Mouse (Mus musculus) limb, embryonic 12.5 days (tissue): Measurements from ENCODE around the gene Arhgdia. TPM values are rescaled to one million over a fixed set of nuclear protein-coding genes. Genes with fewer than 3 reads are reported as not detected.

Experiments
- ATAC-seq: fragments of 200-750 bp; cut with Nextera tagmentation; 2 replicates; pipeline ENCODE4 v1.8.0; 2017; ENCODE audit warnings: low read depth, moderate TSS enrichment; ENCODE audit not compliant: insufficient number of reproducible peaks, insufficient read depth, low FRiP score, low TSS enrichment
- H3K27ac ChIP-seq: fragments of 300-500 bp; sonication (generic); 2 replicates; pipeline ENCODE4 v1.5.1; 2016; ENCODE audit warnings: mild to moderate bottlenecking, moderate library complexity
- H3K27me3 ChIP-seq: fragments of 300-500 bp; sonication (generic); 2 replicates; pipeline ENCODE4 v1.6.1; 2016; ENCODE audit warnings: mild to moderate bottlenecking, moderate library complexity
- H3K36me3 ChIP-seq: fragments of 300-500 bp; sonication (generic); 2 replicates; pipeline ENCODE4 v1.6.1; 2016; ENCODE audit warnings: mild to moderate bottlenecking, moderate library complexity
- H3K4me1 ChIP-seq: fragments of 300-500 bp; sonication (generic); replicated peaks from 2 replicates; pipeline ENCODE4 v1.6.1; 2016
- H3K4me2 ChIP-seq: fragments of 300-500 bp; sonication (generic); 2 replicates; pipeline ENCODE4 v1.6.1; 2016; ENCODE audit warnings: mild to moderate bottlenecking, moderate library complexity
- H3K4me3 ChIP-seq: fragments of 300-500 bp; sonication (generic); replicated peaks from 2 replicates; pipeline ENCODE4 v1.5.1; 2016; ENCODE audit warnings: mild to moderate bottlenecking
- H3K9ac ChIP-seq: fragments of 300-500 bp; sonication (generic); replicated peaks from 2 replicates; pipeline ENCODE4 v1.6.1; 2016; ENCODE audit warnings: mild to moderate bottlenecking, moderate library complexity
- H3K9me3 ChIP-seq: fragments of 300-500 bp; sonication (generic); 2 replicates; pipeline ENCODE4 v1.6.1; 2016; ENCODE audit warnings: mild to moderate bottlenecking, moderate library complexity
- WGBS: fragments of 180-500 bp; shearing (Covaris S2); methylation state at CpG from one replicate; pipeline ENCODE4 v1.1.7; 2016; 5-methylcytosine and 5-hydroxymethylcytosine counted together
- polyA plus RNA-seq: library from polyadenylated mRNA; unstranded; fragments of >200 nt; fragmentation: Nextera tagmentation; extraction: Ambion mirVana; gene quantifications from 2 replicates; pipeline ENCODE4 v1.2.1, GENCODE M21; 2016

Gene Arhgdia
- polyA plus RNA-seq, 1 experiment from 2014 or later, result 484 TPM

DNA sequence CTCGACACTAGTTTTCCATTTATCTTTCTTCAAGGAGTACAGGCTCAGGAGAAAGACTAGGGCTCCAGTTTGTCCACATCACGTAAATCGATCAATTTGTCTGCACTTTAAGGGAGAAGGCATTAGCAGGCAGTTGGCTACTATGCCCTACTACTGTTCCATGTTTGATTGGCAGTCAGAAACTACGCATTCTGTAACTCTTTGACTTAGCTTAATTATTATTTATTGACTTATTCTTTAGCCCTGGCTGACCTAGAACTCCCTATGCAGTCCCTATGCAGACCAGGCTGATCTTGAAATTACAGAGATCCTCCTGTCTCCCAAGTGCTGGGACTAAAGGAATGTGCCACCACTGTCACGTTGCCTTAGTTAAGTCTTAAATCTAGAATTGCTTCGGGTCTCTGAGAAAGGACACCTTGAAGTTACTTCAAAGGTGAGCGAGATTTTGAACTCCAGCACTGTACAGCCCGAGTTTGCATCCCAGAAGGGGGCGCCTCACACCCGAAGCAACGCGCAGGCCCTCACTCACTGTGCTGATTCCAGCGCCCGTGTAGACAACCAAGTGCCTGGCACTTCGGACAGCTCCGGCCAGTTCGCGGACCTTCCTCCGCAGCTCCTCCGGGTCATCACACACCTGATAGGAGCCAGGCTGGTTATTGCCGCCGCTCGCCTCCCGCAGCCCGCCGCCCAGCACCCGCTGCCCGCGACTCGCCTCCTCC lies 42.7 kb upstream of the Arhgdia start:
- H3K27ac ChIP-seq, result peak overlapping the region; percentile 80
- H3K36me3 ChIP-seq, result peaks cover 62% of the 10 kb centered on the region
- 13% methylated on average over 30 of the region's 30 CpGs for WGBS
- no peaks in the 10 kb centered on the region for H3K9me3 ChIP-seq
- peak overlapping the region; percentile 98 for H3K4me3 ChIP-seq
- H3K4me1 ChIP-seq, result peaks cover 11% of the 10 kb centered on the region
- H3K9ac ChIP-seq, result peak overlapping the region; percentile 77
- peak overlapping the region; percentile 99 for H3K4me2 ChIP-seq
- ATAC-seq, result peak; percentile 52; the same call in 1 of the 2 replicates
- H3K27me3 ChIP-seq, result no peaks in the 10 kb centered on the region

DNA sequence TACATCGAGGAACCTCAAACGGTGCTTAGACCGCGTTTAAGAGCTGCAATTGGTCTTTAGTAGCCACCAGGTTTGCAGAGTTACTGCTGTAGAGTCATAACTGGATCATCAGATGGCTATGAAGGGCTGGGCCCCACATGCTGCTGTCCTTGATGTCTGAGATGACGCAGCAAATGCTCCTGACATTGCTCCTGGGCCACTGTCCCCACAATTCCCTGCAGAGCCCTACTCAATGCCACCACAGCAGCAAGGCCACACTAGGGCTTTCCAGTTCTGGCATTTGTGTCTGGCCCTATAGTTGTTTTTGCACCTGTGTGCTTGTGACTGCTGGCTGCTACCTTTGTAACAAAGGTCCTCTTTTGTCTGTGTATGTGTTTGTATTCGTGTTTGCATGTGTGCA lies 41.4 kb upstream of the Arhgdia start:
- ATAC-seq, result no peak
- no peak overlapping the region for H3K9ac ChIP-seq
- H3K4me2 ChIP-seq, result no peak overlapping the region
- H3K4me3 ChIP-seq, result no peak overlapping the region
- no peaks in the 10 kb centered on the region for H3K9me3 ChIP-seq
- H3K4me1 ChIP-seq, result peaks cover 14% of the 10 kb centered on the region
- no peaks in the 10 kb centered on the region for H3K27me3 ChIP-seq
- 88% methylated on average over 6 of the region's 6 CpGs for WGBS
- H3K36me3 ChIP-seq, result peaks cover 66% of the 10 kb centered on the region
- H3K27ac ChIP-seq, result no peak overlapping the region

DNA sequence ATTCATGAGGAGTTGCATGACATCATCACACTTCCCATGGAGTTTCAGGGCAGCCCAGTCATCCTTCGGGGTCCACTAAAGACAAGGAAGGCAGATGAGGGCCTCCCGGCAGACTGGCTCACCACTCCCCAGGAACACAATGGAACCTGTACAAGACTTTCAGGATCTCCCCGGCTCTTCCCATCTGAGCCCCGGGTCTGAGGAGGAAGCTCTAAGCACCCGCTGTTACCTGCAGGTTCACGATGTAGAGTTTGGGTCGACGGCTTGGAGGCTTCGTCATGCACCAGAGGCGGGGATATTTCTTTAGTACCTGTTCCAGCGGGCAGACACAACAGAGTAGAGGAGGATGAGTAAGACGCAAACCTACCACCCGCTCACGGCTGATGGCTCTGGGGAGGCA lies 38.8 kb upstream of the Arhgdia start:
- Histone ChIP-seq H3K36me3 (peaks cover 56% of the 10 kb centered on the region), H3K27me3 (no peaks in the 10 kb centered on the region), H3K4me2 (no peak overlapping the region), H3K4me3 (no peak overlapping the region), H3K4me1 (peaks cover 24% of the 10 kb centered on the region), H3K27ac (no peak overlapping the region), H3K9ac (no peak overlapping the region; the same call in 1 of the 2 replicates), H3K9me3 (no peaks in the 10 kb centered on the region)
- ATAC-seq, result no peak
- 92% methylated on average over 14 of the region's 14 CpGs for WGBS

DNA sequence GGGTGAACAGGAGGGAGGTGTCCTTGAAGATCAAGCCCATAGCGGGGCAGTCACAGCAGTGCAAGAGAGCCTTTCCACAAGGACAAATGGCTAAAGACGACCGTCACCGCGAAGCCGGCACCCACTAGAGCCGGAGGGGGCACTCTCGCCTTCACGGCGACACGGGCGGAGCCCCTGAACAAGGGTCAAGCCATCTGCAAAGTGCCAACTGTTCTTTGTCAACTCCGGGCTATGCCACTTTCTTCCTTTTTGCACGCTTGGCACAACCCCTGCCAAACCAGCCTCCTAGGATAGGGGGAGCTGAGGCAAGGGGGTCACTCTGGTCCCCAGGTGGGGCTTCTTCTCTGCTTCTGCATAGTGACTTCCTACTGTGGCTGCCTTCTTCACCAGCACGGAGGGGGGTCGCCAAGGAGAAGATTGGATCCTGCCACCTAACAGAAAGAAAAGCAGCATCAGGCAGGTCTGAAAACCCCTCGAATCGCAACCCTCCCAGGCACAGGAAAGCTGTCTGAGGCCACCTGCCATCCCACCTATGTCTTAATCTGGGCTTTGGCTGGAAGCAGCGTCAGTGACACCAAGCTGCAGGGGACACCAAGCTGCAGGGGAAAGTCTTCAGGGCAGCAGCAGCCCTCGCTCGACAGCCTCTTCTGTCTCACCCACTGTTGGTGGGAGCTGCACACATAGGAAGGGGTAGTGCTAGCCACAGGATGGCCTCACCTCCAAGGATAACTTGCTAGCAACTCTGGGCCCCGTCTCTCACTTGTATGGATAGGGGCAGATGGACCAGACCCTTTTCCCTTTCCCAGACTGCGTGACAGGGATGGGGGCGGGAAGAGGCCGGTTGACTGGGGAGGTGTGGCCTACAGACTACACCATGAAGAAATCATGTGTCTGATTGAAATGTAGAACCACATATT lies 37.5 kb upstream of the Arhgdia start:
- no peak overlapping the region for H3K4me3 ChIP-seq
- no peak overlapping the region for H3K27ac ChIP-seq
- no peaks in the 10 kb centered on the region for H3K9me3 ChIP-seq
- ATAC-seq, result no peak
- no peak overlapping the region for H3K4me2 ChIP-seq
- peaks cover 67% of the 10 kb centered on the region for H3K36me3 ChIP-seq
- peaks cover 18% of the 10 kb centered on the region for H3K4me1 ChIP-seq
- no peaks in the 10 kb centered on the region for H3K27me3 ChIP-seq
- 94% methylated on average over 25 of the region's 25 CpGs for WGBS
- H3K9ac ChIP-seq, result no peak overlapping the region

DNA sequence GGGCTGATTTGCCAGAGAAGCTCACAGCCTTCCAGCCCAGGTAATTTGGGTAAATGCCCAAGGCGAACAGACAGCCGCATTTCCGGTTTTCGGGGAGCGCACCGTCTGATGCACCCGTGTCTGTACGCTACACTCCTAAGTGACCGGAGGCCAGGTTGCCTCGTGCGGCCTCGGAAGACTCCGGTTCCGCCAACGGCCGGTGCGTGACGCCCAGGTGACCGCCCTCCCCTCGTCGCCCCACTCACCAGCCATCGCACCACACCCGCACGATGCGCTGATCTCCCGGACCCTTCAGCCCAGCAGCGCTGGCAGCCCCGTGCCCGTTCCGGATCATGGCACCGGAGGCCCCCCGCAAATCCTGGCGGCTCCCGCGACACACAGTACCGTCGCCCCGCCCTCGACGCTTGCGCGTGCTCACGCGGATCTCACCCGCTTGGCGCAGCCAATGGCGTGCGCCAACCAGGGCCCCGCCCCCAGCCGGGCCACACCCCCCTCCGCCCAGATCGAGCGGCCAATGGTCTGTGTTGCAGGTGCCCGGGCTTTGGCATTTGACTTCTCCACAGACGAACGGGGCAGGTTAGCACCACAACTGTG lies 36.2 kb upstream of the Arhgdia start, which contains the start of gene Pcyt2:
Gene Pcyt2 (minus strand): TSS at position 418 of the 594 bp plus-strand sequence.
- Histone ChIP-seq H3K4me2 (peak within 1 kb of the TSS; percentile 83), H3K36me3 (peaks cover 75% of the 10 kb centered on the region), H3K9me3 (no peaks in the 10 kb centered on the region), H3K27ac (peak within 1 kb of the TSS; percentile 45), H3K9ac (peak within 1 kb of the TSS; percentile 78), H3K27me3 (no peaks in the 10 kb centered on the region), H3K4me1 (peaks cover 17% of the 10 kb centered on the region), H3K4me3 (peak within 1 kb of the TSS; percentile 77)
- under 1% methylated on average over 54 of the region's 56 CpGs for WGBS
- peak; percentile 91 for ATAC-seq

DNA sequence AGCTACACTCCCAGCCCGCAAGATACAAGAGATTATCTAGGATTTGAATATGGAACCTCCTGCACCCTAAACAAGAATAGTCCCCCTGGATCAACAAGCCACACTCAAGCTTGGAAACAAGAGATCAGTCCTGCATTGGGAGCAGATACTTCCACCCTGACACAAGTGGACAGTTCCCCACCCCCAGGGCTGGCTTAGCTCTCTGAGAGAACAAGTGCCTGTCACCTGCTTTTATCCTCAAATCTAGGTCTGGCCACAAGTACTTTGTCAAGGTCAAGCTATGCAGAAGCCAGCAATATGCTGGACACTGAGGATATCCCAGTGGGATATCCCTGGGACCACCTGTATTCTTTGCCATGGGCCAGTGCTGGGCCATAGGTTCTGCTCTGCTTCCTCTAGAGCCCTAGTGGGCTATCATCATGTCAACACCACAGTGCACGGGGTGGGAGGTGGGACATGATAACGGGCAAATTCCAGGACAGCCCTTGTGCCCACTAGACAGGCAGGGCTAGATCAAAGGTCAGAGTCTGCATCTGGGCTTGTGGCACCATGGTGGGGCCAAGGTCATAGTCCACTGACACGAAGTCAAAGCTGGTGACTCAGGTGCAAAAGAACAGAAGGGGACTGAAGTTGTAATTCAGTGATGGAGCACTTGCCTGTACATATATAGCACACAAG lies 35.3 kb upstream of the Arhgdia start:
- peaks cover 17% of the 10 kb centered on the region for H3K4me1 ChIP-seq
- H3K27me3 ChIP-seq, result no peaks in the 10 kb centered on the region
- no peak overlapping the region for H3K27ac ChIP-seq
- peak overlapping the region; percentile 77 for H3K4me3 ChIP-seq
- peak overlapping the region; percentile 83 for H3K4me2 ChIP-seq
- H3K36me3 ChIP-seq, result peaks cover 75% of the 10 kb centered on the region
- no peak for ATAC-seq
- no peaks in the 10 kb centered on the region for H3K9me3 ChIP-seq
- 47% methylated on average over 4 of the region's 4 CpGs for WGBS
- peak overlapping the region; percentile 78 for H3K9ac ChIP-seq

DNA sequence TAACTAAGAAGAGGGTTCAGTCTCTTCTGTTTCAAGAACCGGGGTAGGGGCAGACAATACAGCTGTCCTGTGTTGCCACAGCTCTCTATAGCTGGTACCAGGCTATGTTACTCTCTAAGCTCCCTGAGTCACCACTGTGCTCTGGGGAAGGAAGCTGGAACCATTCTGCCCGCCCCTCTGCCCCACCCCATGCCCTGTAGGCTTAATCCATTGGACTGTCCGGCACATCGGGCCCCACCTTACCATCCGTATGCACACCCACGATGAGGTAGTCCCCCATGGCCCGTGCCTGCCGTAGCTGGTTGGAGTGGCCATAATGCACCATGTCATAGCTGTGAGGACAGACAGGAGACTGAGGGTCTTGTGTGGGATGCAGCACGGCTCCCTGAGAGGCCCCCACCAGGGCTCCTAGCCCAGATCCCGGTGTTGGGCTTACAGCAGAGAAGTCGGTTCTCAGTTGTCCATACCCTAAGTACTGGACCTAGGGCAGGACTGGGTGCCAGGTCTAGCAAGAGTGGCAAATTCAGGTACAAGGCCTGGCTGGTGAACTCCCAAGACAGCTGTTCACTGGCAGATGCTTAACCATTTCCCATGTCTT lies 34.3 kb upstream of the Arhgdia start:
- ATAC-seq, result no peak
- no peaks in the 10 kb centered on the region for H3K9me3 ChIP-seq
- peaks cover 17% of the 10 kb centered on the region for H3K4me1 ChIP-seq
- no peak overlapping the region for H3K27ac ChIP-seq
- H3K4me3 ChIP-seq, result no peak overlapping the region
- WGBS, result 94% methylated on average over 11 of the region's 11 CpGs
- H3K9ac ChIP-seq, result 0 out of 2 replicates have a peak overlapping the region, but pooled peaks have one; percentile 23
- H3K4me2 ChIP-seq, result no peak overlapping the region
- H3K36me3 ChIP-seq, result peaks cover 76% of the 10 kb centered on the region
- no peaks in the 10 kb centered on the region for H3K27me3 ChIP-seq

DNA sequence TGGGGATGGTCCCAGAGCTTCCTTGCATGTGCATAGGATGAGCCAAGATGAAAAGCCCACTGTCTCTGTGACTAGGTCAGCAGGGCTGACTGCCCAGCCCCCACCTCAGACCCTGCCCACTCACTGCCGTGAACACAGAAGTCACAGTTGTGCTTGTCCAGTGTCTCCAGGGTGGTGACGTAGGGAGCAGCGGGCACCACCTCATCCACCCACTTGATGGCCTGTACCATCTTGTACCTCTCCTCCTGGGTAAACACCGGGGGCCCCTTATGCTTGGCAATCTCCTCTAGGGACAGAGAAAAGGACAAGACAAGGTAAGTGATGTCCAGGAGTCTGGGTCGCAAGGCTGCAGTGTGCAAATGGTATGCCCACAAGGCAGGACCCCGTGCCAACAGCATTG lies 33.7 kb upstream of the Arhgdia start:
- peaks cover 17% of the 10 kb centered on the region for H3K4me1 ChIP-seq
- WGBS, result 90% methylated on average over 6 of the region's 6 CpGs
- no peak for ATAC-seq
- H3K4me3 ChIP-seq, result no peak overlapping the region
- H3K27me3 ChIP-seq, result no peaks in the 10 kb centered on the region
- H3K27ac ChIP-seq, result no peak overlapping the region
- 0 out of 2 replicates have a peak overlapping the region, but pooled peaks have one; percentile 23 for H3K9ac ChIP-seq
- peaks cover 76% of the 10 kb centered on the region for H3K36me3 ChIP-seq
- H3K4me2 ChIP-seq, result no peak overlapping the region
- no peaks in the 10 kb centered on the region for H3K9me3 ChIP-seq

DNA sequence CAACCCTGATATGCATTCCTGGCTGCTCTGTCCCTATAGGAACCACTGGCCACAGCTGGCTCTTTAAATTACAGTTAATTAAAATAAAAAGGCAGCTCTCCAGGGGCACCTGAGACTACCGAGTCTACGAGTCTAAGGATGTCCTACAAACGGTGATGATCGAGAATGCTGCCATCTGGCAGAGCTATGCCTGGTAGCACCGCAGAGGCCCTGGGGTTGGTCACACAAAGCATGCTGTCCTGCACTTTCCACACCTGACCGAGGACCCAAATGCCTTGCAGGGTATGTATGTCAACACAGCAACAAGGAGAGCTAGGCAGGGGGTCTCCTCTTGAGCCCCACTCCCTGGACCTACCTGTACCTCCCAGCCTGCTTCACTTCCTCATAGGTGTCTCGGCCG lies 32.6 kb upstream of the Arhgdia start:
- Histone ChIP-seq H3K9me3 (no peaks in the 10 kb centered on the region), H3K4me1 (peaks cover 19% of the 10 kb centered on the region), H3K36me3 (peaks cover 74% of the 10 kb centered on the region), H3K27ac (no peak overlapping the region), H3K4me3 (no peak overlapping the region), H3K4me2 (no peak overlapping the region), H3K27me3 (peaks cover 10% of the 10 kb centered on the region), H3K9ac (no peak overlapping the region)
- ATAC-seq, result no peak
- 84% methylated on average over 8 of the region's 8 CpGs for WGBS

DNA sequence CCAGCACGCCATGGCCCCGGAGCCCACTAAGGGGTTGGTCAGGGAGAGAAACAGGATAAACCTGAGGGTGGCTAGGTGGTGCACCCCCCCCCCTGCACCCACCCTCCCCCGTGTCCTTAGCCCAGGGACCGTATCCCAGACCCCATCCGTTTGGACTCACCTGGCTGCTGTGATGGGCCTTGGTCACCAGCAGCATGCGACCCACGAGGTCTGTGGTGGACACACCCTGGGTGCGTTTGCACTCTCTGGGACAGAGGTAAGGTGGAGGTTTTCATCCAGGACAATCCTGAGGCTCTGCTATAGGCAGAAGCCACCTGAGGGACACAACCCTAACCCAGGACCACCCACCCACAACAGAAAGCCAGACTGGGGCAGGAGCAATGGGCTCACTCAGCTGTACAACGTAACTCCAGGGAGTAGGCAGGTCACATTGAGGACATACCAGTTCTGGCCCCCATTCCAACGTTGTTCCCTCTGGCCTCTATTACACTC lies 32.1 kb upstream of the Arhgdia start:
- WGBS, result 88% methylated on average over 10 of the region's 10 CpGs
- no peak for ATAC-seq
- no peak overlapping the region for H3K27ac ChIP-seq
- no peak overlapping the region for H3K9ac ChIP-seq
- peaks cover 69% of the 10 kb centered on the region for H3K36me3 ChIP-seq
- H3K9me3 ChIP-seq, result no peaks in the 10 kb centered on the region
- peaks cover 23% of the 10 kb centered on the region for H3K4me1 ChIP-seq
- no peak overlapping the region for H3K4me3 ChIP-seq
- H3K4me2 ChIP-seq, result no peak overlapping the region
- H3K27me3 ChIP-seq, result peaks cover 14% of the 10 kb centered on the region
